Mouse (Mus musculus) fat pad, adult 2 months (tissue): ENCODE results near the gene Prkg1.

Source experiments
- DNase-seq: peaks from one replicate; pipeline ENCODE4 v3.0.0-alpha.2; 2011; ENCODE audit warnings: low read depth, low spot score; ENCODE audit errors: extremely low read depth

The Prkg1 gene

DNA sequence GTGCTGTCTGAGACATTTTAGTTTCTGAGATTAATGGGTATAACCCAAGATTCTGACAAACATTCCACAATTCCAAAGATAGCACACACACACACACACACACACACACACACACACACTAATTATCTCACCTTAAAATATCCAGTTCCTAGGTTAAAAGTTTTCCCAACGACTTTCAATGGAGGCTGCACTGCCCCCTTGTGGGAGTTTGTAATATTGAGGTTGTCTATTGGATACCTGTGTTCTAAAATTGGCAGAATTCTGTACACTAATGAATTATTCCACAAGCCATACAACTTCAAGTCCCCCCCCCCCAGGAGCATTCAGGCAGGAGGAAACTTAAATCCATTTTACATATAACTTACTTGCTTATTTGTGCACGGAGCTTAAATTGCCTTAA lies 18.2 kb downstream of the Prkg1 start:
- DNase-seq, result no peak

DNA sequence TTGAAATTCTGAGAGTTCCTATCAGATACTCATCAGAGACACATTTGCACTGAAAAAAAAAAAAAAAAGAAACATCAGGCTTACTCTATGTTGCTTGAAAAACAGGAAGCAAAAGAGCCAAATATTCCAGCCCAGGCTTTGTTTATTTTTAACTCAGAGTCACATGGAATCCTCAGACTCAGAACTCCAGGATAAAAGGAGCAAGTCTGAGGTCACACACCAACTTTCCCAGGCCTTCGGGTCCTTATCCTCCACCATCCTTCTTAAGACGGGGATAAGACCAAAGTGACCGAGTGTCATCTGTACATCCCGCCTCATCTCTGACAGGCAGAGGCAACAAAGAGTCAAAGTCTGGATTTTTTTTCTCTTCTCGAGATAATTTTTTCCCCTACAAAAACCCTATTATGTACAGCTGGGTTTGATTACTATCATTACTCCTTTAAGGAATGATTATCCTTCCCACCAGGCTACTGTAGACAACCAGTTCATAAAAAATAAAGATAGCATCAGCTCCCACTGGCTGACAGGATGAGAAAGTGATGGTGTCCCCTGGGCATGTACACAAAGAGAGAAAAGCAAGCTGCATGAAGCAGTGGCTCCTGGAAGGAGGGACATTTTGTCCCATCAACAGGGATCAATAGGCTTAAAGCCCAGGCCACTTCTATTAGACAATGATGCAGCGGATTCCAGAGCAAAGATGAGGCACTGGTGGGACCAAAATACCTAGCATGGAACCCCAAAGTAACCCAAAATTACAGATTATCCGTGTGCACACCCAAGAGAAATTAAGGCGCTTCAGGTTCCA lies 21.4 kb downstream of the Prkg1 start:
- DNase-seq, result no peak

DNA sequence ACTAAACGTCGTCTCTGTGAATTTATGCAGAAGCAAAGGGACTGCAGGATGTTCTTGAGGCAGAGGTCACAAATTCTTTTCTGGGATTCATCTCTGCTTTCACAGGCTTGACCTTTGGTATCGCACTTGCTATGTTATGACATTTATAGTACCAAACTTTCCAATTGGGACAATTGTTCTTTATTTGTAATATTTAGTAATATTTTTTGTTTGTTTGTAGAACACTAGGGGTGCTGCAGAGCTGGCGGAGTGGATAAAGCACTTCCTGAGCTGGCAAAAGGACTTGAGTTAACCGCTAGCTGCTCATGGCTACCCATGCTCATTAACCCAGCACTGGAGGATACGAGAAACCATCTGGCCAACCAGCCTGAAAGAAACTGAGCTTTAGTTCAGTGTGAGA lies 49.9 kb downstream of the Prkg1 start:
- DNase-seq, result no peak

- DNase-seq, result no peak
Measured at GRCm38 (mm10) chr19:31714418-31714817, 50.4 kb downstream of the Prkg1 start.

DNA sequence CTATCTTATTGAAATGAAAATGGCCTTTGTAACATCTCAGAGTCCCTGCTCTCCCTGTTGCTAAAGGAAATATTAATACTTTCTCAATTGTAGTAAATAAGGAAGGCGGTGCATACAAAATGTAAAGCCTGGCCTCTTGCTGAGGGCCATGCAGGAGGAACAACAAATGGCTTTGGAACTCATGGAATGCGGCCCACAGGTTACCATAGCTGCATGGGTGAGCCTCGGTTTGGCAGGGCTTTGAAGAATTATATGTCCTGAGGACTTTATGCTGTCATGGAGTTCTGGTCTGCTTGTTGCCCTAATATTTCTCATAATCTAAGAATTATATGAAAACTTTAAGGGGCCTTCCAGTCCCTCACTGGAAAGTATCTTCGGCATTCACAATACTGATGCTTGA lies 51.5 kb downstream of the Prkg1 start:
- no peak for DNase-seq

DNA sequence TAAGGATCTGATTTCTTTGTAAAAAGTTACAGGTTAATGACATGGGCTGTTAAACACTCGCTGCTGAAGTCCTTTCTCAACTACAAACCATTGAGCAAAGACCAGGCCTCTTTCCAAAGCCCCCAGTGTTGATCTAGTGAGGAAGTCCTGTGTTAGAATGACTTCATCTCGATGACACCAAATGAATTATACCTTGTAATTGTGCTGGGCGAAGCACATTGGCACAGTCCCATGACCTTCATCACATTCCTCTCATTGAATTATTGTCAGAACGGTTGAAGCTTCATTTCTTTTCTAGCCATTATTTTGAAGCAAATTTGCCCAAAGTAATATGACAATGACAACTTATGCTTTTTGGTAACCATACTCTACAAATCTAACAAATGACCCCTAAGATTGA lies 54.5 kb downstream of the Prkg1 start:
- no peak for DNase-seq

GRCm38 (mm10) chr19:31703991-31704390 lies 60.8 kb downstream of the Prkg1 start:
- no peak for DNase-seq

GRCm38 (mm10) chr19:31698916-31699315 lies 65.9 kb downstream of the Prkg1 start:
- DNase-seq, result no peak

DNA sequence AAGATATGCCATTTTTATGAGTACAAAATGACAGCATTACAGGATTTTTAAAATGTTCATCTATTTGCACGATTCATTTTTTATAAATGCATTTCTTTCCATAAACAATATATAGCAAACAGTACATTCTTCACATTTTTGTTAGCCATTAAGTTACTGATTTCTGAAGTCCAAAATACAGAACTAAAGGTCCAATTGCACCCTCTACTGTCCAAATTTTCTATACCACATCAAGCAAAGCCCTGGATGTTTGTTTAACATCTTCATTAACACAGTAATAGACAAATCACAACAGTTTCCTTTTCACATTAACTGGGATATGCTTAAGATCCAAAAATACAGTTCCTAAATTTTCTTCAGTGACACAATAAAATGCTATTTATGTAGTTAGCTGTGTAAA lies 84.0 kb downstream of the Prkg1 start:
- DNase-seq, result no peak

- DNase-seq, result no peak
Measured at GRCm38 (mm10) chr19:31678324-31678723, 86.5 kb downstream of the Prkg1 start.

GRCm38 (mm10) chr19:31671726-31672125 lies 93.1 kb downstream of the Prkg1 start:
- DNase-seq, result no peak

- DNase-seq, result no peak
Measured at GRCm38 (mm10) chr19:31665007-31665406, 99.8 kb downstream of the Prkg1 start.

GRCm38 (mm10) chr19:31664159-31664991 lies 100.5 kb downstream of the Prkg1 start:
- no peak for DNase-seq

DNA sequence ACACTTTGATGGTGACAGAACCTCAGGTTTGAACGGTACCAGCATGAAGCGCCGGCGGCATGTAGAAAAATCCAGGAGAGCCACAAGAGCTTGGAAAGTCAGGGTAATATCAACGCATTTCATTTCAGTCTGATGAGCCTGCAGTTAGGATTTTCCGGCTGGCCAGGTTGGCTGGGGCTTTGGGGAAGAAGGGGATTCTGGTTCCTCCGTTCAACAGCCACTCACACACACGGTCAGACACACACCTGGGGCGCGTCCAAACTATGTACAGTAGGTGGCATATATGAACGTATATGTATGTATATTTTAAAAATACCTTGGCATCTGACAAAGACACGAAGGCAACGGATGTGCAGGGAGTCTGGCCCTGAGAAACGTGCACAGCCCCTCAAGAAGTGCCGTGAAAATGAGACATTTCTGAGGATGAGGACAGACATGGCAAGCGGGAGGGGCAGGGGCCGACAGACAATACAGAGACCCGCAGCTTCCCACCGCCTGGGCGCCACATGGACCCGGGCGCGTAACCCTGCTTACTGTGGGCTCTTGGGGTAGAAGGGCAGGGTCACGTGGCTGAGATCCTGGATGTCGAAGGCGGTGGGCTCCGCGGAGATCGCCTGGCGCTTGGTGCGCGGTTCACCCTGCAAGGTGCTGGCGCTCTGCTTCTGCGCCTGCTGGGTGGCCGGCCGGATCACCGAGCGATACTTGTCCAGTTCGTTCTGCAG lies 101.2 kb downstream of the Prkg1 start:
- no peak for DNase-seq

DNA sequence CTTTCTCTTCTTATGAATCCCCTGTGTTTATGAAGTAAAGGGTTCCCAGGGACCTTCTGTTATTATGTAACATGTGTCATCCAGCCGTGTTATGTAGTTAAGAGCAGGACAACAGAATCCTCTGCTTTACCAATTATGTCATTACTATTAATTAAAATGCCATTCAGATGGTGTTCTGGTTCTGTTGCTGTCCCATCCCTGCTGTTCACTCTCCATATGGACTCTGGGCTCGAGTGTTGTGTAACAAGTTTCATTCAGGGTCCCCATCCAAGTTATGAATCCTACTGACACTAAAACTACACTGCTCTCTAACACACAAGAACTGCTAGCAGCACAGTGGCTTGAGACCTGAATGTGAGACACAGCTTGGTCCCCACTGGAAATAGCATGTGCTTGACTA lies 102.0 kb downstream of the Prkg1 start:
- no peak for DNase-seq

GRCm38 (mm10) chr19:31658751-31659397 lies 106.0 kb downstream of the Prkg1 start:
- DNase-seq, result no peak

GRCm38 (mm10) chr19:31656256-31656655 lies 108.6 kb downstream of the Prkg1 start:
- no peak for DNase-seq

GRCm38 (mm10) chr19:31655826-31656225 lies 109.0 kb downstream of the Prkg1 start:
- no peak for DNase-seq

DNA sequence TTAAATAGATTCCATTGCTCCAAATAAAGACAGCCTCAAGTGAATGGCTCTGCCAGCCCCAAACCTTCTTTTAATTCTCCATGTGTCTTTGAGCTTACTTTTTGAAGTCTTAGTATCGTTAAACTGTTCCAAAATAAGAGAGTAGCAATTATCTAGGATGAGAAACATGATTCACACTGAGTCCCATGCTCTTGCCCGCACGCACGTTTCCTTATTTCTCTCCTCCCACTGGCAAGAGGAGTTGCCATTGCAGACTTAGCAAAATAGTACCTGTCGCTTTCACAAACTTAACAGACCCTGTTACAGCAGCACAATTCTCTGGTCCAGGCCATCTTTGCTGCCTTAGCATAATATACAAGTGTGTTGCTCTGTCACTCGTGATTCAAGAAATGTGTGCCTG lies 110.8 kb downstream of the Prkg1 start:
- no peak for DNase-seq

DNA sequence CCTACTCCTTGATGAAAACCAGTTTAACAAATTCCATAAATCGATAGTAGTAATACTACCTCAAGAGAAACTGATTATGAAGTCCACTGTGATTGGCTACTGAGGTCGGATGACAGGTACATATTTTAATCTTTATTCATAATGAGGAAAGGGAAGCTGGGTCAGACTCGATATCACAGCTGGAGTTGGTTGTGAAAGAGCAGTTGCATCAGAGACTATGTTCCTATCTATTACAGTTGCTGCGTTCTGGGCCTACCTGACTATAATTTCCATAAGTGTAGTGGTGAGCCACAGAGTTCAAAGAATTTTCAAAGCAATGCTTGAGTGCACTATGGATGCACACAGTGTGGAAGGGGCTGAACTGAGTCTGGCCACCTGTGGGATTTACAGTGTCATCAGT lies 114.4 kb downstream of the Prkg1 start:
- no peak for DNase-seq

DNA sequence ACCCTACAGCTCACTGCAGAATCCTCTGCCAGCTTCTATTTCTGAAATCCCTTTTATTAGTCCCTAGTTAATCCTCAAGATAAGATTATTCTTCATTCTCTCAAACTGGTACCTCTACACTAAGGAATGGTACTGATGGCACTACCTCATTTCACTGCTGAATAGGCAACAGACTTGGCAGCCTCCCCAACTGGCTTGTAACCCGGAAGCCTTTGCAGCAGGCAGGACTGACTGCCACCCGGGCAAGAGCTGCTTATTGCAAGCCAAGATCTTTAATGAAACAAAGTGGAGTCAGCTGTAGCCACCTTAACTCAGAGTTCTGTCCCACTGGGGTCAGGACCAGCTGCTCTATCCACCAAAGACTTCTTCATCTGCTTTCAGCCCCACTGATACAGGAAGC lies 117.3 kb downstream of the Prkg1 start:
- DNase-seq, result no peak
